ENCODE assay signal across 16 mouse cellular contexts in the genomic region with DNA sequence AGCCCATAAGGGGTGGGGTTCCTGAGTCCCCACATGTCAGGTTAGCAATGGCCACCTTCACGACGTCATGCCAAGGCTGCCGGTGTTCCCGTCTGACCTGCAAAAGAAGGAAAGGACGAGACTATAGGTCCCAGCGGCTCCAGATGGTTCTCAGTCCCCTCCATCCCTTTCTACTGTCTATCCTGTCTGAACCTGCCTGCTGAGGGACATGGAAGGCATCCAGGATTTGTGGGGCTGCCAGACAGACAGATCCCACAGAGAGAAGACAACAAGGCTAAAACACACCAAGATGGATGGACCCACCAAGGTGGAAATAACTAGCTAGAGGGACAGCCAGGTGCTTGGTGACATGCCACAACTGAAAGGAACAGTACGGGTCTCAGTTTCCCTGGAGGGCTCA.
DNase-seq lines count a peak whose midpoint lies in the region.
"Had no signal": no experiment of that assay in that cellular context is flagged by ENCODE, and none has a peak within 500 bp of the region (broad histone marks: within the 10 kb centered on the region; RNA-seq: fewer than 3 reads in every experiment).

No protein-coding gene starts in this region.

- peak; percentile 47 to 49 for DNase-seq in cerebellum, adult 18-20 months
- DNase-seq in cerebellum, adult 11 months: no peak
- peak; percentile 39 for DNase-seq in cerebellum, adult 8-10 months
- DNase-seq in cerebellum, adult 9-11 months: peak; percentile 59
- DNase-seq in cerebellum, postnatal 25 days: peak; percentile 45 to 53
- DNase-seq in adrenal gland, postnatal 25 days: no peak
- DNase-seq in kidney, adult 8-10 months: no peak
- no peak for DNase-seq in kidney, postnatal 25 days
- DNase-seq: adrenal gland, postnatal 14 days; embryo, embryonic 11 days; forebrain, postnatal 0 days; gastrocnemius, postnatal 25 days; heart, adult 18-20 months; heart, postnatal 10 days; heart, postnatal 36 days; kidney, adult 2 months had no signal

Comparison
In these comparisons a context has a peak if more than half of its experiments do, and no peak if none do; other contexts are left out.
1. DNase-seq: peak in cerebellum, adult 18-20 months (2 of 2), cerebellum, adult 8-10 months (single experiment), cerebellum, adult 9-11 months (single experiment) and cerebellum, postnatal 25 days (2 of 2); none in cerebellum, adult 11 months (single experiment), adrenal gland, postnatal 25 days (single experiment), kidney, adult 8-10 months (0 of 2) and kidney, postnatal 25 days (0 of 2).